Mouse (Mus musculus) cerebellum, adult 11 months (tissue): ENCODE data around the gene 1700092M07Rik.

ENCODE experiments used
- DNase-seq: peaks from one replicate; pipeline ENCODE4 v3.0.0; 2022

Gene 1700092M07Rik

DNA sequence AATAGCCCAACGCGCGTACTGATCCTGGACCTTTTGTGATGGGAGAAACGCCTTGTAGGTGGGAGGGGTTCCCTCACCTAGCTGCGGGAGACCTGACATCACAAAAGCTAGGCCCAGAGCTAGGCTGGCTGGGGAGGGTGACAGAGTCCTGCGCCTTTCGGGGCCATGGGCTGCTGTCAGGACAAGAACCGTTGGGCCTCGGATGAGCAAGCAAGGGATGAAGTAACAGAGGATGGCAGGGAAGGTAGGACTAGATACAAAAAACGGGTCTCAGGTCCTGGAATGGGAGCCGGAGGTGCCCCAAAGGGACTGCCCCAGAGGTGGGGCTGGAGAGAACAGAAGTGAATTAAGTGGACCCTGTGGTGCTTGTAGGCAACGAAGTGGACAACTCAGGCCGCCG lies at the start of gene 1700092M07Rik:
Gene 1700092M07Rik (plus strand): TSS at position 116 of the 400 bp plus-strand sequence.
- peak; percentile 52 for DNase-seq

GRCm38 (mm10) chr19:8691871-8692539 lies 48.5 kb upstream of the 1700092M07Rik start:
- DNase-seq, result no peak

- DNase-seq, result no peak
Measured at GRCm38 (mm10) chr19:8692740-8693139, 47.8 kb upstream of the 1700092M07Rik start.

DNA sequence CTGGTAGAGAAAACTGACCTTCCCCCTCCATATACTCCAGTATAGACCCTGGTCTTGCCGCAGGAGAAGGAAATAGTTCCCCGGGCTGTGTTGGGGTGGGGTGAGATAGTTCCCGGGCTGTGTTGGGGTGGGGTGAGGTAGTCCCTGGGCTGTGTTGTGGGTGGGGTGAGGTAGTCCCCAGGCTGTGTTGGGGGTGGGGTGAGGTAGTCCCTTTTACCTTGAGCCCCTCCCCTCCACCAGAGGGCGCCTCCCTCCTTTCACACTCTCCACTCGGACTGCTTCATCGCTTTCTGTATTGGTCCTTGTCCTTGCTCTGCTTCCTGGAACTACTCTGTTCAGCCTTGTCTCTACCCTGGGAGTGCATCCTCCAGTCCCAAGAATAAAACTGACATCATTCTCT lies 45.2 kb upstream of the 1700092M07Rik start:
- no peak for DNase-seq

DNA sequence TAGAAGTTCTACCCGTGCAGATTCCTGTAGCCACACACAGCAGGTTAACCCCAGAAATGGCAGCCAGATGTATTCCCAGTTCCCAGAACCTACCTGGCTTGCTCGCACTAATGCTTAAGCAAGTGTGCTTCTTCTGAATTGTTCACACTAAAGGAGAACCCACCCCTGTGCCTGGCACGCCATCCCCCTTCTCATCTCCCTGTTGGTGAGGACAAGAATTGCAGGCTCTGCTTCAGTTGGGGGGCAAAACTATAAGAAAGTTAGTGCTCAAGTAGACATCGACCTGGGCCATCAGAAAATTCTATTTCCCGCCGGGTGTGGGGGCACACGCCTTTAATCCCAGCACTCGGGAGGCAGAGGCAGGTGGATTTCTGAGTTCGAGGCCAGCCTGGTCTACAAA lies 40.9 kb upstream of the 1700092M07Rik start:
- DNase-seq, result no peak

DNA sequence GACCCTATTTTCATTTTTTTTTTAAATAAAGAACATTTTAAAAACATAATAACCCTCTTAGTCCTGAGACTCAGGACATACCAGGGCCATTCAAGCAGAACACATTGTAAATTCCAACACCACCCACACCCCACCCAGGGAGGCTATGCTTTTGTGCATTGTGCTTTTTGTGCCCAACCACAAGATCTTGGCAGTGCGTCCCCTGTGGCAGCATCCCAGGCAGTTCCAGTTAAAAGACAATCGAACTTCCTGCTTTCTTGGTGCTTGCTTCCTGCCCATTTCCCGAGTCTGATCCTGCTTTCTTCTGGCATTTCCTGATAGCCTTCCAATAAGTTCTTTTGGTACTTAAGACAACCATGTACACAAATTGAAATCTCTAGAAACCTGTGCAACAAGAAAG lies 38.1 kb upstream of the 1700092M07Rik start:
- DNase-seq, result no peak

DNA sequence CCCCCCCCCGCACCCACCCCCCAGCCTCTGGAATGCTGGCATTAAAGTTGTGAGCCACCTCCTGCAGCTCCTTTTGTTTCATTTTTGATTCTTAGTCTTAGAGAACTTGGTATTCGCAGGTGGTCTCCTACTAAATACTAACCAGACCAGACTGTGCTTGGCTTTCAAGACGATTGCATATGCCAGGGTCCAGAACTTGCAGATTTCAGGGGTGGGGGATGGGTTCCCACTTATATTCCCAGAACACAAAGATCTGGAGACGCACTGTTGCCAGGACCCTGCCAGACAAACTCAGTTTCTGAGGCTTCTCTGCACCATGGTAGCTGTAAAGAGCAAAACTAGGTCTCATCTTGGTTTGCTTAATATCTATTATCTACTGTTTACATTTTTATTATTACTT lies 36.9 kb upstream of the 1700092M07Rik start:
- no peak for DNase-seq

DNA sequence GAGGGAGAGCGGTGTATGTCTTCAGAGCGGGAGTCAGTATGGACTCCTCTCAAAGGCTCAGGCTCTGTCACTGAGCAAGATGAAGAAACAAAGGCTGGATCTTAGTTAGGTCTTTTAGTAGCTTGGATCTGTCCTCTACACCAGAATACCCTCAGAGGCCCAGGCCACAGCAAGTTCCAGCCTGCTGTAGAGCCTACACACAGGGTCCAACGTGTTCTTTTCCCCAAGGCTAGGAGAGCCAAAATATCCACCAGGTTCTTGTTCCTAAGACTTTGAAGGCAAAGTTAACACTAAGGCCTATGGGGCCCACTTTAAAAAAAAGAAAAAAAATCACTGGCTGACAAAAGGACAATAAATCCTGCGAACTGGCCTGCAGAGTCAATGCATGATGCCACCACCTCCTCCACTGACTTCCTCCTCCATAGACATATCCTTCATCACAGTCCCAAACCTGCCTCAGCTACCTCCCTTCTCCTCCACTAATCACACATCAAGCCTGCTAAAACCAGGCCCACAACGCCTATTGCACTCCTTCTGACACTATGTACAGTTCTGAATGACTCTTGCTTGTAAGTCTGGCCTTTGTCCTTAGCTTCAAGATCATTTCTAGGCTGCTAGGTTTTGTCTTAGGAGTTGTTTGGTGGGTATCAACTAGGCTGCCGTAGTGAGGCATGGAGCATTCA lies 35.4 kb upstream of the 1700092M07Rik start:
- DNase-seq, result no peak

DNA sequence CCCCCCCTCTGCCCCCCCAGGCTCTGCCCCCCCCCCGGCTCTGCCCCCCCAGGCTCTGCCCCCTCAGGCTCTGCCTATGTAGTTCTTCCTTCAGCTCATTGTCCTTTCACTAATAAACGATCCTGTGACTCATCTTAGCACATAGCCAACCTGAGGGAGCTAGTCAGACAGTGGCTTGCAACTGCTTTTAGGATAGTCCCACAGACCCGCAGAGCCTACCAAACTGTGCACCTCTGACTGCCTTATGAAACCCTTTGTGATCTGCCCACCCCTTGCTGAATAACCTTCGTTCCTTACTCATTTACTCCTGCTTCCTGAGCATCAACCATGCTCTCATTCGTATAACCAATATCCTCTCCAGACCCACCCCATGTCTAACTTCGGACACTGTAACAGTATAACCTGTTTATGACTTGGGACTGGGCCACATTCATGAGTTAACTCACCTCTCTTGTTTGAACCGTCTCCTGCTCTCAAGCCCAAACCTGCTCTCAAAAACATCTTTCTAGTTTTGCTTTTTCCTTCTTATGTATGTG lies 34.3 kb upstream of the 1700092M07Rik start:
- DNase-seq, result no peak

DNA sequence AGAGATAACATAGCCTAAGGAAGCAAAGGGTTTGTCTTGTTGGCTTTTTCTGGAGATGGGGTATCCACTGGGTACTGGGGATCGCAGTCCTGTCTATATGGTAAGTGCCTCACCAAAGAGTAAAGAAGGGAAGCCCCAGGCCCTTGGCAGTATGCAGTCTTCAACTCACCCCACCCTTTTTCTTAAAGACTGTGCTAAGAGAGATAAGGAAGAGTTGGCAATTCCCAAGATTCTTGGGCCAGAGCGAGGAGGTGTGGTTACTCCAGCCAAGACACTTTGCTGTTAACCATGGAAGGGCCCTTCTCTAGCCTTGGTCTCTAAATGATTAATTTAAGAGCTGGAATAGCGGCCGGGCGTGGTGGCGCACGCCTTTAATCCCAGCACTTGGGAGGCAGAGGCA lies 33.6 kb upstream of the 1700092M07Rik start:
- DNase-seq, result no peak

GRCm38 (mm10) chr19:8708954-8709353 lies 31.6 kb upstream of the 1700092M07Rik start:
- no peak for DNase-seq

GRCm38 (mm10) chr19:8710057-8710456 lies 30.5 kb upstream of the 1700092M07Rik start:
- no peak for DNase-seq

DNA sequence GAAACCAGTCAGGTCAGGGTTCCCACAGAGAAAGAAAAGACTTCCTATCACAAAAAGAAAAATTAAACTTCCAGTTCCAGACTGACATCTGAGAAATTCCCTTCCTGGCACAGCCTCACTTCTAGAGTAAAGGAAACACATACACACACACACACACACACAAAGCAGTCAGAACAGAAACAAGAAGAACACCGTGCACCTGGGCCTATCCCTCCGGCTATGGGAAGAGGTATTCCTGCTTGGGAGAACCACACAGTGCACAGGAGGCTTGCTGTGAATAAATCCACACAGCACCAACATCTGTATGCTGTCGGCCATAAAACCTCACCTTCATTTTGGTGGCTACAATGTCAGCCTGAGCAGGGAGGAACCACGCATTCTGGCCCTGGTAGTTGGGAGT lies 29.0 kb upstream of the 1700092M07Rik start:
- no peak for DNase-seq

DNA sequence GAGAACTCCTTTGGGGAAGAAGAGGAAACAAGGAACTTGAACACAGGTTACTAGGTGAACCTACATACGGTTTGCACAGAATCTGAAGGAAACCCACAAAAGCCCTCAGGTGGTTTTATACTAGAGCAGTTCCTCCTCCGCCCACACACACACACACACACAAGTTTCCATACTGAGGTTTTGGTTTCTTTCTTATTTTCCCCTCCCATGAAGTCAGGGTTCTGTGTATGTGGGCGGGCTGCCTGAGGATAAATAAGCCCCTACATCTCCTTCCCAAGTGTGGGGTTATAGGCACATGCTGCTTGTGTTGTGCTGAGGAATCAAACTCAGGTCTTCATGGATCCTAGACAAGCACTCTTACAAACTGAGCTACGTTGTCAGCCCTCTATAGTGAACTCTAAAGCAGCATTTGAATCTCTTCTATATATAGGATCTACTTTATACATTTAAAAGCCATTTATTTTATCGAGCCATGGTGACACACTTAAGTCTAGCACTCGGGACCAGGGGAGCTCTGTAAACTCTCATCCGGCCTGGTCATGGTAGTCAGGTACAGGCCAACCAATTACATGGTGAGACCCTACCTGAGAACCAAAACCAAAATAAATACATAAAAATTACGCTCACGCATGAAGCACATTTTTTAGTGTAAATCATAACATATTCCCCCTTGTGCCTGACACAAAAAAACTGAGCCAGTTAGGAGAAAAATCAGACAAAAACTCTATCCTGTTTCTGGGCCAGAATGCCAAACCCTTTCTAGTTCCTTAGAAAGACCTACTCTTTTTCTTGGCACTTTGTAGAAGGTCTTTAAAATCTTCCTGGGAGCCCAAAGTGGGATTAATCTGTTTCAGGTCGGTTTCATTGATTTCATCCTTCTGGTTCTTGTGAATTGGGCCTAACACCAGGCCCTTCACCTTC lies 28.3 kb upstream of the 1700092M07Rik start:
- DNase-seq, result no peak

GRCm38 (mm10) chr19:8712870-8713305 lies 27.6 kb upstream of the 1700092M07Rik start:
- peak; percentile 52 for DNase-seq

DNA sequence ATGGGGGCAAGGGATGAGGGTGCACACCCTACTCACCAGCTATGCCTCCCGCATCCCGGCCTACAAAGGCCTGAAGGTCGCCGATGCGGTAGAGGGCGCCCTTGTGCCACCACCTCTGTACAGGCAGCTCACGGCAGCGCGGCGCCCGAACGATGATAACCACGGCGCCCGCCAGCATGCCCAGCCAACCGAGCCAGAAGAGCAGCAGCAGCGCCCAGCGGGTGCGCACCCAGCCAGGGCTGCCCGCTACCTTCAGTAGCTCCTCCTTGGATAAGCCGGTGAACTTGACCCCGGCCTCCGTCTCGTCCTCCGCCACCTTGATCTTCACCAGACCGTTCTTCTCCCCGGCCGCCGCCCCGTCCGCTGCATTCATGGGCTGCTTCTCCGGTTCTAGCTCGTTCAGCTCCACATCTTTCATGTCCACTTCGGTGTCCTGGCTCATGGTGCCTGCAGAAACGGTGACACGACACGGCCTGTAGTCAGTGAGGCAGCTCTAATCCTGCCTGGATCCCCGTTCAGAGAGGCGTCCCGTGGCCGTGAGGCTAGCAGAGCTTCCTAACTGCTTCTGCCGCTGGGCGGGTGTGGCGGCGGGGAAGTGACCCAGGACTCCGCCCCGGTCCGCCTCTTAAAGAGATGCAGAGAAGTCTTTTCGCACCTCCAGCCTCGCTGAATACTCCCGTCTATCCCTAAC lies 27.1 kb upstream of the 1700092M07Rik start:
- DNase-seq, result peak; percentile 87

DNA sequence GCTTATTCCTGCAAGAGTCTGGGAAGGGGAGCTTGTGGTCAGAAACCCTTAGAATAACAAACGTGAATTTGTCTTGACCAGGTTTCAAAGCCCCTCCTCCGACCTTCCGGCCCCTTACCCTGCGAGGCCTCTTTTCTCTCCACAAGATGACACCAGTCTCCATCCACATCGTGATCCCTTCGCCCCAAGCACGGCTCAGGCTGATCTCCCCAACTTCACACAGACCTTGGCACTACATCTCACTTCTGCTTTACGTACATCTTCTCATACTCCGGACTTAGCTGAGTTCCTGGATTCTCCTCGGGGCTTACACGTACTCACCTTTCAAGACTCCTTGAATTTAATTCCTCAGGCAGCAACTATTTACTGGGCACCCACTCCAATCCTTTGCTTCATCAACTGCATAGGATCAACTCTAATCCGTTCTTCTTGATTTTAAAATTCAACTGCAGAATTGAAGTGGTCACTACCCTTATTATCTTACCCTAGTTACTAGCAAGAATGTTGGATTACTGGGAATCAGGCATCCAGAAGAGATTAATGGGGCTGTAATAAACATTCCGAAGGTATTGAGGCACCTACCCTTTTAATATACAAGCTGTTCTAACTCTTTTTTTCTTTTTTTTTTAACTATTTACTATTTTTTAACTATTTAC lies 26.4 kb upstream of the 1700092M07Rik start:
- DNase-seq, result no peak

GRCm38 (mm10) chr19:8714653-8715481 lies 25.7 kb upstream of the 1700092M07Rik start:
- DNase-seq, result no peak

GRCm38 (mm10) chr19:8715868-8716766 lies 24.4 kb upstream of the 1700092M07Rik start:
- DNase-seq, result no peak
